Mouse (Mus musculus): ENCODE measurements around the gene Ctrl. TPM values are rescaled to one million over a fixed set of nuclear protein-coding genes. Genes with fewer than 3 reads are reported as not detected.
A peak's percentile ranks its signal among the peaks of the same experiment; 100 is the strongest.

Gene Ctrl
- polyA plus RNA-seq, 1 experiment from 2014 or later: 1.9 TPM

DNA sequence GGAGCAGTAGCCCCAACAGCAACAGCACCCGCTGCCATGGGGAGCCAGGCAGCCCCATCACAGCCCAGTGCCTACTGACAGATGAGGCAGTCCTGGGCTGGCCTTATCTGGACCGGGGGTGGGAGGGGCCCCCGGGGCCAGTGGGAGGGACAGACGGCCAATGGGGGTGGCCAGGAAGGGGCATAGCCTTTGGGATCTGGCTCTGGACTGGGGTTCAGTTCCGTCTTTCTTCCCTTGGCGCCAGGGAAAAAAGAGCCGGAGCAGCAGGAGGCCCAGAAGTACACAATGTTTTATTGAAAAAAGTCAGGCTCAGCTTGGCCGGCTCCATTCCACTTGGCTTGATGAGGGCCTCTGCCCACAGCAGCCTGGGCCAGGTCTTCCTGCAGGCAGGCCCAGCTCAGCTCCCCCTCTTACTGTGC lies 9.7 kb upstream of the Ctrl start, which contains the start of gene Lcat:
Gene Lcat (minus strand): TSS at position 62 of the 419 bp plus-strand sequence.
- Histone ChIP-seq H3K27me3 (ENCODE audit: control insufficient read depth, insufficient read depth, low read length) (no peaks in the 10 kb centered on the region), H3K4me3 (ENCODE audit: low read depth, low read length) (no peak within 1 kb of the TSS), H3K4me1 (ENCODE audit: control insufficient read depth, insufficient read depth, low read length) (no peaks in the 10 kb centered on the region), H3K36me3 (ENCODE audit: control insufficient read depth, insufficient read depth, low read length) (no peaks in the 10 kb centered on the region), H3K9ac (ENCODE audit: low read length) (no peak within 1 kb of the TSS), H3K9me3 (ENCODE audit: control insufficient read depth, low read length) (no peaks in the 10 kb centered on the region), H3K27ac (ENCODE audit: low read depth, low read length) (no peak within 1 kb of the TSS), H3K4me2 (no peak within 1 kb of the TSS)
- ATAC-seq (ENCODE audit: low FRiP score) (no peak), DNase-seq (ENCODE audit: low spot score, missing footprints) (peak; percentile 6)
- 79% methylated on average over 8 of the region's 8 CpGs for WGBS

DNA sequence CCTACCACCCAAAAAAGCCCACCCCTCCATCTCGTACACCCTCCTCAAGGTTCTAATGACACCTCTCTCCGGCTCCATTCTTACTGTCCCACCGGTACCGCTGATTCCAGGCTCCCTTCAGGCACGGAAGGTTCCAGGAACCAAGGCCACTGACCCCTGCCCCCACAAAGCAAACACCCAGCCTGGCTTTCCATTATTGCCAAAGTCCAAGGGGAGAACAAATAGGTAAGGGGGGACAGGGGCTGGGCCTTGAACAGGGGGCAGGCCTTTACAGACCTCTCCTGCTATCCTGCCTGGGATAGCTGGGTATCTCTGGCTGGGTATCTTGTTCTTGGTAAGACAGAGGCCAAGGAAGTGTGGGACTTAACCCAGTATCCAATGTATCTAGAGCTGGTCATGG lies 8.9 kb upstream of the Ctrl start:
- no peaks in the 10 kb centered on the region for H3K27me3 ChIP-seq (ENCODE audit: control insufficient read depth, insufficient read depth, low read length)
- no peak overlapping the region for H3K4me2 ChIP-seq
- WGBS: 93% methylated on average over 5 of the region's 5 CpGs
- H3K4me3 ChIP-seq (ENCODE audit: low read depth, low read length): no peak overlapping the region
- ATAC-seq (ENCODE audit: low FRiP score): no peak
- H3K9me3 ChIP-seq (ENCODE audit: control insufficient read depth, low read length): no peaks in the 10 kb centered on the region
- no peaks in the 10 kb centered on the region for H3K36me3 ChIP-seq (ENCODE audit: control insufficient read depth, insufficient read depth, low read length)
- H3K27ac ChIP-seq (ENCODE audit: low read depth, low read length): no peak overlapping the region
- peaks cover 3% of the 10 kb centered on the region for H3K4me1 ChIP-seq (ENCODE audit: control insufficient read depth, insufficient read depth, low read length)
- no peak for DNase-seq (ENCODE audit: low spot score, missing footprints)
- no peak overlapping the region for H3K9ac ChIP-seq (ENCODE audit: low read length)

DNA sequence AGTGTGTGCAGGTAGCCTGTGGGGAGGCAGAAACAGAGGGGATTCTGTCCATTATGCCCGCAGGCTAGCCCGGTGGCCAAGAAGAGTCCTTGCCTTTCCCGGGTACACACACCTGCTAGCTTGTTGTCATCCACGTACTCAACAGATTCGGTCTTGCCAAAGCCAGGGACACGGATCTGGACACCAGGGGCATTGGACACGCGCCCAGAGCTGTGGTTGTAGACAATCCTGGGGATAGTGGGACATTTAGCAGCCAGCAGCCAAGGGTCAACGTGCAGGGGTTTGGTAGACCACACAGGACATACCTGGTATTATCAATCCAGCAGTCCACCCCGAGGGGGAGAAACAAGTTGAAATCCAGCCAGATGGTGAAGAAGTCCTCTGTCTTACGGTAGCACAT lies 8.4 kb upstream of the Ctrl start:
- DNase-seq (ENCODE audit: low spot score, missing footprints) (no peak), ATAC-seq (ENCODE audit: low FRiP score) (no peak)
- WGBS: 95% methylated on average over 11 of the region's 11 CpGs
- Histone ChIP-seq H3K4me3 (ENCODE audit: low read depth, low read length) (no peak overlapping the region), H3K9me3 (ENCODE audit: control insufficient read depth, low read length) (no peaks in the 10 kb centered on the region), H3K4me2 (no peak overlapping the region), H3K36me3 (ENCODE audit: control insufficient read depth, insufficient read depth, low read length) (no peaks in the 10 kb centered on the region), H3K4me1 (ENCODE audit: control insufficient read depth, insufficient read depth, low read length) (peaks cover 3% of the 10 kb centered on the region), H3K27ac (ENCODE audit: low read depth, low read length) (no peak overlapping the region), H3K27me3 (ENCODE audit: control insufficient read depth, insufficient read depth, low read length) (no peaks in the 10 kb centered on the region), H3K9ac (ENCODE audit: low read length) (no peak overlapping the region)

DNA sequence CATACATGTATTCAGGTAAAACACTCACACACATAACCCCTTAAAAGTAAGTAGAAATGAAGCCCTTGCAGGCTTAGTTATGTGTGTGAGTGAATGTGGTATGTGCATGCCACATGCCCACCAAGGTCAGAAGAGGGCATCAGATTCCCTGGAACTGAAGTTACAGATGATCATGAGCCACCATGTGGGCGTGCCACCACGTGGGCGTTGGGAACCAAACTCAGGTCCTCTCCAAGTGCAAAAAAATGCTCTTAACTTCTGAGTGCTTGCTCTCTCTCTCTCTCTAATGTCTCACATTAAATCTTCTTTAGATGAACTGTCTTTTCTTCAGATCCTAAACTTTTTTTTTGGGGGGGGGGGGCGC lies 4.6 kb upstream of the Ctrl start, which contains the start of gene Psmb10:
Gene Psmb10 (minus strand): TSS at position 139 of the 364 bp plus-strand sequence.
- DNase-seq (ENCODE audit: low spot score, missing footprints) (no peak), ATAC-seq (ENCODE audit: low FRiP score) (no peak)
- Histone ChIP-seq H3K4me2 (peak within 1 kb of the TSS; percentile 96), H3K36me3 (ENCODE audit: control insufficient read depth, insufficient read depth, low read length) (no peaks in the 10 kb centered on the region), H3K9ac (ENCODE audit: low read length) (peak within 1 kb of the TSS; percentile 89), H3K4me1 (ENCODE audit: control insufficient read depth, insufficient read depth, low read length) (peaks cover 3% of the 10 kb centered on the region), H3K9me3 (ENCODE audit: control insufficient read depth, low read length) (no peaks in the 10 kb centered on the region), H3K27me3 (ENCODE audit: control insufficient read depth, insufficient read depth, low read length) (no peaks in the 10 kb centered on the region), H3K27ac (ENCODE audit: low read depth, low read length) (peak within 1 kb of the TSS; percentile 67), H3K4me3 (ENCODE audit: low read depth, low read length) (peak within 1 kb of the TSS; percentile 75)
- 49% methylated on average over 4 of the region's 4 CpGs for WGBS

DNA sequence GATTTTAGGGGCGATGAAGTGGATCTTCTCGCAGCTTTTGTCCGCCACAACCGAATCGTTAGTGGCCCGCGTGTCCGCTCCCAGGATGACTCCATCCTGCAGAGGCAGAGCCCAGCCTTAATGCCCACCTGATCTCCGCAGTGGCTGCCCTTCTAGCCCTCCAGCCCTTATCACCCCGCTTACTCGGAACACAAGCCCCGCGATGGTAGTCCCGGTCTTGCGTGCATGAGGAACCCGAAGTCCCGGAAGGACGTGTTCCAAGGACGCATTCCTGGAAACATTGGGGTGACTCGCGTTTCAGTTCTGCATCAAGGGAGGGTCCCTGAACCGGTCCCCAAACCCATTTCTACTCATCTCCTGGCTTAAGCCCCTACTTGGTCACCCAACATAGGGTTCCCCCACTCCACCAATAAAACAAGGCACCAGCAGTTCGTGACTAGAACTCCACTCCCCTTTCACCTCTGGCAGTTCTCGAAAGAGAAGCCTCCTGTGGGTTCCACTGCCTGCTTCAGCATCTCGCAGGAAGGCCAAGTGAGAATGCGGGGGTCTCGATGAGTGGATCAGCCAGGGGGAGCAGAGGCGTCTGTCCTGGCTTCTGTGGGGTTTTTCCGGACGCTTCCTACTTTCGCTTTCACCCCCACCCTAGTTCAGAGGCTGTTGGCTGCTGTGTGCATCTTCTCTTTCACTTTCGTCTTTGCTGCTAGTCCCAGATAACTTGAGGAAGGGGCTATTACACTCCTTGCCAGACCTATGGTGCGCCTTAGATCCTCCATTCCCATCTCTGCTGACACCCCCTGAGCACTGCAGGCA lies 4.0 kb upstream of the Ctrl start:
- 2% methylated on average over 33 of the region's 33 CpGs for WGBS
- DNase-seq (ENCODE audit: low spot score, missing footprints): peak; percentile 91
- Histone ChIP-seq H3K36me3 (ENCODE audit: control insufficient read depth, insufficient read depth, low read length) (no peaks in the 10 kb centered on the region), H3K9ac (ENCODE audit: low read length) (peak overlapping the region; percentile 89), H3K9me3 (ENCODE audit: control insufficient read depth, low read length) (no peaks in the 10 kb centered on the region), H3K4me1 (ENCODE audit: control insufficient read depth, insufficient read depth, low read length) (peaks cover 3% of the 10 kb centered on the region), H3K4me3 (ENCODE audit: low read depth, low read length) (peak overlapping the region; percentile 75), H3K27me3 (ENCODE audit: control insufficient read depth, insufficient read depth, low read length) (no peaks in the 10 kb centered on the region), H3K4me2 (peak overlapping the region; percentile 96), H3K27ac (ENCODE audit: low read depth, low read length) (peak overlapping the region; percentile 67)
- peak; percentile 36 for ATAC-seq (ENCODE audit: low FRiP score)

DNA sequence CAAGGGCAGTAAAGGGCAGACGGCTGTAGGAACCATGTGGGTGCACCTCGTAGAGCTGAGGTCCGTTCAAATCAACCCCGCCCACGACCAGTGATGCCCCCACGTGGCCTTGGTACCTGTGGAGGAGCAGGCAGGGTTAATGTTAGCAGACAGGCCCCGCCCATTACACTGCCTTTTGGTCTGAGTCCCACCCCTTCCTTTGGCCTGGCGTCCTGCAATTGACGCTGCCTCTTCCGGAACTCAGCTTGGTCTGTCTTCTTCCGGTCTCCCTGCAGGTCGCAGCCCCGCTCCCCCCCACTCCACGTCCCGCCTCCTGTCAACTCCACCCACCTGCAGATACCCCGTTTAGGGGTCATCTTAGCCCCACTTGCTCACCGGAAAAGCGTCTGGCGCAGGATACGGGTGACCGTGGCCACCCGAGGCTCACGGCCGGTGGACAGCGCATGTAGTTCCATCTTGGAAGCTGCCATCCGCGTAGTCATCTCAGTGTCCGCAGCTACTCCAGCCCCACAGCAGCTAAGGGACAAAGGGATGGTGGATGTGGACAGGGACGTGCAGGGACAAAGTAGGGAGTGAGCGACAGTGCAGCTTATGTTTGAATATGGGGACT lies 3.3 kb upstream of the Ctrl start:
- no peaks in the 10 kb centered on the region for H3K36me3 ChIP-seq (ENCODE audit: control insufficient read depth, insufficient read depth, low read length)
- peak overlapping the region; percentile 67 for H3K27ac ChIP-seq (ENCODE audit: low read depth, low read length)
- under 1% methylated on average over 30 of the region's 30 CpGs for WGBS

DNA sequence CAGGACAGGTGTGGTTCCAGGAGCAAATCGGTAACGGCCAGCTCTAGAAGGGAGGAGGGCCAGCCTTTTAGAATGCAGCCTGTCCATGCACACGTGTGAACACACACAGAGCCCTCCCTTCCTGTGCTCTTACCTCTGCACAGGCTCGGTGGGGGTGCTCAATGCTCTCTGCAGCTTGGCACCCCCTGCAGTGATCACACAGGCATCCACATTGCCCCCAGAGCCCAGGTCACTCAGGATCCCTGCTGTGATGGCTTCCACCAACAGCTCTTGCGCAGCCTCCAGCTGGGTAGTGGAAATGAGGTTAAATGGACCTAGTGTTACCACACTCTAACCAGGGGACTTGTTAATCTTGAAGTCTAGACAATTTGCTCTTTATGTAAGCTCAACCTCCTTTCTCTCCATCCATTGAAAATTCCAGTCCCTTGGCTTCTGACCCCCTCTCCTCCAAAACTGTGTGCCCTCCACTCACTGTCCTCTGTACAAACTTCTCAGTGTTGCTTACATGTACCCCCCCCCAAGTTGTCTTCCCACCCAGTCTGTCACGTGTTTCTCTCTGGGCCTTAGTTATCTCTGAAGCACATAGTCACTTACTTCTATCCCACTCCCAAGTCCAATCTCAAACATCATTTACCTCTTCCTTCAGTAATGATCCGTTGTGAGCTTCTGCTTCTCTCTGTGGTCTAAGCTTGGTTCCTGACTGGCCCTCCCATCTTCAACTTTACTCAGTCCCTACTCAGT lies 2.4 kb upstream of the Ctrl start:
- DNase-seq (ENCODE audit: low spot score, missing footprints) (peak; percentile 70), ATAC-seq (ENCODE audit: low FRiP score) (no peak)
- Histone ChIP-seq H3K9ac (ENCODE audit: low read length) (peak overlapping the region; percentile 89), H3K4me2 (peak overlapping the region; percentile 96), H3K9me3 (ENCODE audit: control insufficient read depth, low read length) (no peaks in the 10 kb centered on the region), H3K4me3 (ENCODE audit: low read depth, low read length) (peak overlapping the region; percentile 75), H3K36me3 (ENCODE audit: control insufficient read depth, insufficient read depth, low read length) (no peaks in the 10 kb centered on the region), H3K4me1 (ENCODE audit: control insufficient read depth, insufficient read depth, low read length) (peaks cover 3% of the 10 kb centered on the region), H3K27ac (ENCODE audit: low read depth, low read length) (no peak overlapping the region), H3K27me3 (ENCODE audit: control insufficient read depth, insufficient read depth, low read length) (no peaks in the 10 kb centered on the region)
- 37% methylated on average over 7 of the region's 7 CpGs for WGBS

More for the DNA sequence above, 3.3 kb upstream of the Ctrl start:
- Histone ChIP-seq H3K9ac (ENCODE audit: low read length) (peak overlapping the region; percentile 89), H3K4me3 (ENCODE audit: low read depth, low read length) (peak overlapping the region; percentile 75), H3K9me3 (ENCODE audit: control insufficient read depth, low read length) (no peaks in the 10 kb centered on the region), H3K27me3 (ENCODE audit: control insufficient read depth, insufficient read depth, low read length) (no peaks in the 10 kb centered on the region), H3K4me2 (peak overlapping the region; percentile 96), H3K4me1 (ENCODE audit: control insufficient read depth, insufficient read depth, low read length) (peaks cover 3% of the 10 kb centered on the region)
- DNase-seq (ENCODE audit: low spot score, missing footprints) (peak; percentile 97), ATAC-seq (ENCODE audit: low FRiP score) (peak; percentile 92)

DNA sequence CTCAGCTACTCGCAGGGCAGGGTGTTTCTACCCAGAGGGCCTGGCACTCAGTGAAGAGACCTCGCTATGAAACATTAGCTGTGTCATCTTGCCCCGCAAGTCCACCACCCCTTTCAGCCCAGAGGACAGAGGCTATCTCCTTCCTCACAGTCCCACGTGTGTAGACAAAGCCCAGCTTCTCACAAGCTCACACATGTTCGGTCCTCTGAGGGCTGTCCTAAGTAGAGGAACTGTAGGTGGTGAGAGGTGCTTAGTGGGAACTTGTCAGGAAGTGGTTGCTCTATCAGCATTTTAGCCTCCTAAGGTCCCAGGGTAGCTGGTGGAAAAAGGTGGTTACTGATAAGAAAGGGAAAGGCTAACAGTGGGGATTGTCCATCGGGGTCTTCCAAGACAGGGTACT lies 1.4 kb upstream of the Ctrl start:
- no peaks in the 10 kb centered on the region for H3K27me3 ChIP-seq (ENCODE audit: control insufficient read depth, insufficient read depth, low read length)
- DNase-seq (ENCODE audit: low spot score, missing footprints) (no peak), ATAC-seq (ENCODE audit: low FRiP score) (no peak)
- no peaks in the 10 kb centered on the region for H3K9me3 ChIP-seq (ENCODE audit: control insufficient read depth, low read length)
- no peak overlapping the region for H3K27ac ChIP-seq (ENCODE audit: low read depth, low read length)
- no peak overlapping the region for H3K9ac ChIP-seq (ENCODE audit: low read length)
- peaks cover 3% of the 10 kb centered on the region for H3K4me1 ChIP-seq (ENCODE audit: control insufficient read depth, insufficient read depth, low read length)
- 83% methylated on average over 6 of the region's 6 CpGs for WGBS
- no peaks in the 10 kb centered on the region for H3K36me3 ChIP-seq (ENCODE audit: control insufficient read depth, insufficient read depth, low read length)
- no peak overlapping the region for H3K4me3 ChIP-seq (ENCODE audit: low read depth, low read length)
- no peak overlapping the region for H3K4me2 ChIP-seq

DNA sequence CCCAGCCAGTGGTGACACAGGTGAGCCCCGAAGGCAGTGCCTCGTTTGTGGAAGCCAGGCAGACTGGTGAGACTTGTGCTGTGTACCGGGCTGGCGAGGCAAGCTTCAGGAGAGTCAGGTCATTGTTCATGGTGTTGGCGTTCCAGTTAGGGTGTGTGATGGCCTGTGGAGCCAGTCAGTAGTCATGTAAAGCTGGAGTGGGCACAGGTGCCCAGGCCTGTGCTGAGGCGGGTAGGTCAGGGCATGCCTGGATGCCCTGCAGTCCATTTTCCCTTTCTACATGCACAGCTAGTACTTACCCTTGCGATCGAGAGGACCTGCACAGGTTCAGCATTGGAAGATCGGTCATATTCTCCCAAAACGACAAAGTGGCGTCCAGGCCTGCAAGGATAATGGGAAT lies 1.1 kb downstream of the Ctrl start:
- H3K4me2 ChIP-seq: no peak overlapping the region
- ATAC-seq (ENCODE audit: low FRiP score): no peak
- WGBS: 88% methylated on average over 11 of the region's 11 CpGs
- DNase-seq (ENCODE audit: low spot score, missing footprints): no peak
- no peak overlapping the region for H3K9ac ChIP-seq (ENCODE audit: low read length)
- H3K36me3 ChIP-seq (ENCODE audit: control insufficient read depth, insufficient read depth, low read length): no peaks in the 10 kb centered on the region
- no peak overlapping the region for H3K4me3 ChIP-seq (ENCODE audit: low read depth, low read length)
- no peak overlapping the region for H3K27ac ChIP-seq (ENCODE audit: low read depth, low read length)
- no peaks in the 10 kb centered on the region for H3K9me3 ChIP-seq (ENCODE audit: control insufficient read depth, low read length)
- no peaks in the 10 kb centered on the region for H3K4me1 ChIP-seq (ENCODE audit: control insufficient read depth, insufficient read depth, low read length)
- no peaks in the 10 kb centered on the region for H3K27me3 ChIP-seq (ENCODE audit: control insufficient read depth, insufficient read depth, low read length)
